Mouse (Mus musculus): ENCODE measurements around the gene Lmnb2. TPM values are rescaled to one million over a fixed set of nuclear protein-coding genes. Genes with fewer than 3 reads are reported as not detected.

The Lmnb2 gene
- polyA plus RNA-seq, 1 experiment from 2014 or later = 51.6 TPM

DNA sequence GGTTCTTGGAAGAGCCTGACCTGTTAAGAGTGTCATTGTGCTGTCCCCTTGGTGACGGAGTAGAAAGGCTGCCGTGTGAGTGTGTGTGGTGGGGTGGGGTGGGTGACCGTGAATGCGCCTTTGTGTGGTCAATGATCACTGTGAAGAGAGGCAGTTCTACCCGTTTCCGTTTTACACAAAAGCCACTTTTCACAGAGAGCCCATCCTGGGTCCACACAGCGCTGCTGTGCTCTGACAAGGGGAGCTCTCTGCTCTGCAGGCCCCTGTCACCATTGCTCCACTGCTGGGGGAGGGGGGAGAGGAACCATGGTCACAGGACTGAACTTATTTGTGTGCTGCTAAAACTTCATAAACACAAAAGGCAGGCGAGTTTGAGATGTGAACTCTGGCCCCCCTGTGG, 60.7 kb downstream of the Lmnb2 start:
- WGBS = 70% methylated on average over 8 of the region's 8 CpGs
- H3K36me3 ChIP-seq = peaks cover 22% of the 10 kb centered on the region
- H3K9ac ChIP-seq = no peak overlapping the region
- H3K27ac ChIP-seq = no peak overlapping the region
- no peak overlapping the region for H3K4me3 ChIP-seq
- no peak for ATAC-seq (ENCODE audit: insufficient number of reproducible peaks, low FRiP score, low TSS enrichment, low read depth)
- H3K4me1 ChIP-seq = peaks cover 37% of the 10 kb centered on the region
- no peak overlapping the region for H3K4me2 ChIP-seq
- no peaks in the 10 kb centered on the region for H3K9me3 ChIP-seq
- no peaks in the 10 kb centered on the region for H3K27me3 ChIP-seq

DNA sequence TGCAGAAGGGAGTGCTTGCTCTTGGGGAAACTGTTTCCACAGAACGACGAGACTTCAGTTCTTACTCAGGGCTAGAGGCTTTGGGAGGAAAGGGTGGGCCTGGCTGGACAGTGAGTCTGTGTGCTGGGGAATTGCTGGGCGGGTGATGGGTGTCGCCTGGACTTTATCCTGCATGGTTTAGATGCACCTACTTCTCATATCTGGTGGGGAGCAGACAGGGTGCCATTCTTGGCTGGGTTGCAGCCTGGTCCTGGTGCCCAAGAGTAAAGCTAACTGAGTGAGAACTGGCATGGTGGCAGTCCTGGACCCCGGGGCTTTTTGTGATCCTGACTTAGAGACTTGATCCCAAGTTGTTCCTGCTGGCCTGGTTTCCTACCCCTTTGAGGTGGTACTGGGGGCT, 61.1 kb downstream of the Lmnb2 start:
- WGBS = 77% methylated on average over 5 of the region's 5 CpGs
- Histone ChIP-seq H3K27me3 (no peaks in the 10 kb centered on the region), H3K4me2 (no peak overlapping the region), H3K27ac (0 out of 2 replicates have a peak overlapping the region, but pooled peaks have one; percentile 14), H3K36me3 (peaks cover 22% of the 10 kb centered on the region), H3K9me3 (no peaks in the 10 kb centered on the region), H3K4me3 (no peak overlapping the region), H3K4me1 (peaks cover 37% of the 10 kb centered on the region), H3K9ac (no peak overlapping the region)
- ATAC-seq (ENCODE audit: insufficient number of reproducible peaks, low FRiP score, low TSS enrichment, low read depth) = no peak

DNA sequence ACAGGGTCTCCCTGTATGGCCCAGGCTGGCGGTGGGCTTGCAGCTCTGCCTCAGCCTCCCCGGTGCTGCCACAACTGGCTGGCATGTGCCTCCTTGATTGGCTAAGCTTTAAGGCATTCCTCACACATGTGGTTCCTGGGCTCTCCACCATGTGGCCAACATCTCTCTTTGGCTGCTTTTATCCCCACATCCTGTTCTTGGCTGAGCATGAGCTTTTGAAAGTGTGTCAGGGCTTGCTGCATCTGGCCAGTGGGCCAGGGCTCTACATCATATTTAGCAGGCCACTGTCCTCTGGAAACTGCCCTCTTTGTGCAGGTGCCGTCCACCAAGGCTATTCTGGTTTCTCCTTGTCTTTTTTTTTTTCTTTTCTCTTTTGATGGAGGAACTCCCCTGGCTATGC, 61.8 kb downstream of the Lmnb2 start:
- H3K27ac ChIP-seq = peak overlapping the region; percentile 14
- H3K9me3 ChIP-seq = no peaks in the 10 kb centered on the region
- peaks cover 37% of the 10 kb centered on the region for H3K4me1 ChIP-seq
- peaks cover 22% of the 10 kb centered on the region for H3K36me3 ChIP-seq
- H3K27me3 ChIP-seq = no peaks in the 10 kb centered on the region
- H3K4me3 ChIP-seq = peak overlapping the region; percentile 98
- peak overlapping the region; percentile 83 for H3K9ac ChIP-seq
- peak overlapping the region; percentile 99 for H3K4me2 ChIP-seq
- no peak for ATAC-seq (ENCODE audit: insufficient number of reproducible peaks, low FRiP score, low TSS enrichment, low read depth)
- 40% methylated on average over 3 of the region's 3 CpGs for WGBS

DNA sequence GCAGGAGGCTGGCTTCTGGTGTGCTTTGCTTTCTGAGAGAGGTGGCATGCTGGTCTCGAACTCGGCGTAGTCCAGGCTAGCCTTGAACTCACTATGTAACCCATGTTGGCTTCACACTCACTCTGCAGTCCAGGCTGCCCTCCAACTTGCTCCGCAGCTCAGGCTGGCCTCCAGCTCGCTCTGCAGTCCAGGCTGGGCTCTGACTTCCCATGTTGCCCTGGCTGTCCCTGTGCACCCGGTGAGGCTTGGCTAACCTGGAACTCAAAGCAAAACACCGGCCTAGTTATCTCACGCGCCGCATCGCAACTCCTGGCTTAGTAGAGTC, 62.3 kb downstream of the Lmnb2 start:
- WGBS = 22% methylated on average over 11 of the region's 11 CpGs
- no peak for ATAC-seq (ENCODE audit: insufficient number of reproducible peaks, low FRiP score, low TSS enrichment, low read depth)
- Histone ChIP-seq H3K4me3 (peak overlapping the region; percentile 98), H3K4me2 (peak overlapping the region; percentile 99), H3K27ac (no peak overlapping the region), H3K4me1 (peaks cover 37% of the 10 kb centered on the region), H3K9ac (peak overlapping the region; percentile 83), H3K27me3 (no peaks in the 10 kb centered on the region), H3K9me3 (no peaks in the 10 kb centered on the region), H3K36me3 (peaks cover 25% of the 10 kb centered on the region)

DNA sequence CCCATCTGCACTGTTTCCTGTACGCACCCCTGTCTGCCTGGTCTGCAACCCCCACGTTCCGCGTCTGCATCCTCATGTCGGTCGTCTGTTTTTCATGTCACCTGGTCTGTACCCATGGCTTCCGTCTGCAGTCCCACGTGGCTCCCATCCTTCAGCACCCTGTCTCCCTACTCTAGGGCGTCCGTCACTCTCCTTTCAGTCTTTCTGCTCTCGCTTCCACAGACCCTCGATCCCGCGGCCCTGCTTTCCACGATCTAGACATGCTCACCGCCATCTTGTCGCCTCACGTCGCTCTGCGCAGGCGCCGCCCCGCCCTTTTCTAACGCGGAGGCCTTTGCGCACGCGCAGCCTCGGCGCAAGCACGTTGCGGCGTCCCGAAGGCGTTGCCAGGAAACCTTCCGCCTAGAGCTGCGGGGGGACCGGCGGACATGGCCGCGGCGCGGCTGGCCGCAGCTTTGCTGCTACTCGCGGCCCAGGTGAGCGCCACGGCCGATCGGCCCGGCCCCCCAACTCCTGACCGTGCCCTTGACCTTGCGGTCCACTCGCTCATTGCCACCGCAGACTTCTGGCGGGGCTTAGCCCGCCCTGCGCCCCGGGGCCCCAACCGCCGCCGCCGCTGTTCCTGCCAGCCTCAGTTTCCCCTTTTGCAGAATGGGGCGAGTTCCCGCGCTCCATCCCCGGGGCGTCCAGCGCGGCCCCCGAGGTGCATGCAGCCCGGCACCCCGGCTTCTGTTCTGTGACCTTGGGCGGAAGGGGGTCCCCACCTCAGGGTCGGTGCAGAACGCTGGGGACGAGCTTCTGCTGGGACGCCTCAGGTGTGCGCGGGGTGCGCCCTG, 62.9 kb downstream of the Lmnb2 start, which contains the start of the genes Lsm7 and Sppl2b:
TSS of gene Lsm7 (minus strand) at position 297 of the 836 bp plus-strand sequence.
TSS of gene Sppl2b (plus strand) at position 363 of the 836 bp plus-strand sequence.
- WGBS = under 1% methylated on average over 81 of the region's 81 CpGs

More for the DNA sequence above, 62.9 kb downstream of the Lmnb2 start, which contains the start of the genes Lsm7 and Sppl2b:
- Histone ChIP-seq H3K36me3 (peaks cover 31% of the 10 kb centered on the region), H3K27me3 (no peaks in the 10 kb centered on the region), H3K4me3 (peak within 1 kb of the TSS; percentile 98), H3K27ac (peak within 1 kb of the TSS; percentile 40), H3K4me2 (peak within 1 kb of the TSS; percentile 99), H3K9me3 (no peaks in the 10 kb centered on the region), H3K9ac (peak within 1 kb of the TSS; percentile 83), H3K4me1 (peaks cover 37% of the 10 kb centered on the region)
- ATAC-seq (ENCODE audit: insufficient number of reproducible peaks, low FRiP score, low TSS enrichment, low read depth) = peak; percentile 64

Other genes starting within 250 kb of the Lmnb2 start
- 90.1 and 97.5 TPM in 2 replicates for gene Mknk2, start 240.1 kb downstream of the Lmnb2 start, polyA plus RNA-seq (2015; fragmentation: Nextera tagmentation; extraction: Ambion mirVana)
- 55.8 and 57.7 TPM in 2 replicates for gene Mob3a, start 216.3 kb downstream of the Lmnb2 start, polyA plus RNA-seq (2015; fragmentation: Nextera tagmentation; extraction: Ambion mirVana)
- 25.9 and 31.0 TPM in 2 replicates for gene Izumo4, start 216.1 kb downstream of the Lmnb2 start, polyA plus RNA-seq (2015; fragmentation: Nextera tagmentation; extraction: Ambion mirVana)
- gene Ap3d1, start 176.0 kb downstream of the Lmnb2 start, polyA plus RNA-seq (2015; fragmentation: Nextera tagmentation; extraction: Ambion mirVana) = 72.3 and 75.0 TPM in 2 replicates
- gene Dot1l, start 163.0 kb downstream of the Lmnb2 start, polyA plus RNA-seq (2015; fragmentation: Nextera tagmentation; extraction: Ambion mirVana) = 14.2 and 15.3 TPM in 2 replicates
- gene Sf3a2, start 120.0 kb downstream of the Lmnb2 start, polyA plus RNA-seq (2015; fragmentation: Nextera tagmentation; extraction: Ambion mirVana) = 59.0 and 71.7 TPM in 2 replicates
- 119 and 124 TPM in 2 replicates for gene Plekhj1, start 119.6 kb downstream of the Lmnb2 start, polyA plus RNA-seq (2015; fragmentation: Nextera tagmentation; extraction: Ambion mirVana)
- not detected in 2 replicates for gene Amh, start 113.0 kb downstream of the Lmnb2 start, polyA plus RNA-seq (2015; fragmentation: Nextera tagmentation; extraction: Ambion mirVana)
- 7.5 and 26.8 TPM in 2 replicates for gene Jsrp1, start 104.7 kb downstream of the Lmnb2 start, polyA plus RNA-seq (2015; fragmentation: Nextera tagmentation; extraction: Ambion mirVana)
- gene Oaz1, start 91.6 kb downstream of the Lmnb2 start, polyA plus RNA-seq (2015; fragmentation: Nextera tagmentation; extraction: Ambion mirVana) = 1,708 and 1,872 TPM in 2 replicates
- 0.86 and 0.92 TPM in 2 replicates for gene Lingo3, start 74.2 kb downstream of the Lmnb2 start, polyA plus RNA-seq (2015; fragmentation: Nextera tagmentation; extraction: Ambion mirVana)
- 231 and 258 TPM in 2 replicates for gene Lsm7, start 63.0 kb downstream of the Lmnb2 start, polyA plus RNA-seq (2015; fragmentation: Nextera tagmentation; extraction: Ambion mirVana)
- 44.5 and 47.4 TPM in 2 replicates for gene Sppl2b, start 63.0 kb downstream of the Lmnb2 start, polyA plus RNA-seq (2015; fragmentation: Nextera tagmentation; extraction: Ambion mirVana)
- 0.05 TPM in 1 of 2 replicates, not detected in the other for gene Tmprss9, start 46.4 kb downstream of the Lmnb2 start, polyA plus RNA-seq (2015; fragmentation: Nextera tagmentation; extraction: Ambion mirVana)
- 312 and 329 TPM in 2 replicates for gene Timm13, start 17.3 kb downstream of the Lmnb2 start, polyA plus RNA-seq (2015; fragmentation: Nextera tagmentation; extraction: Ambion mirVana)
- 44.4 and 44.7 TPM in 2 replicates for gene Gadd45b, start 11.8 kb upstream of the Lmnb2 start, polyA plus RNA-seq (2015; fragmentation: Nextera tagmentation; extraction: Ambion mirVana)
- gene Gng7, start 96.7 kb upstream of the Lmnb2 start, polyA plus RNA-seq (2015; fragmentation: Nextera tagmentation; extraction: Ambion mirVana) = 7.7 and 8.7 TPM in 2 replicates
- 0.05 and 0.29 TPM in 2 replicates for gene Diras1, start 107.4 kb upstream of the Lmnb2 start, polyA plus RNA-seq (2015; fragmentation: Nextera tagmentation; extraction: Ambion mirVana)
- gene Slc39a3, start 119.2 kb upstream of the Lmnb2 start, polyA plus RNA-seq (2015; fragmentation: Nextera tagmentation; extraction: Ambion mirVana) = 21.3 and 21.8 TPM in 2 replicates
- gene Sgta, start 141.9 kb upstream of the Lmnb2 start, polyA plus RNA-seq (2015; fragmentation: Nextera tagmentation; extraction: Ambion mirVana) = 200 and 204 TPM in 2 replicates
- 79.3 and 91.0 TPM in 2 replicates for gene Thop1, start 151.8 kb upstream of the Lmnb2 start, polyA plus RNA-seq (2015; fragmentation: Nextera tagmentation; extraction: Ambion mirVana)
- gene Creb3l3, start 180.6 kb upstream of the Lmnb2 start, polyA plus RNA-seq (2015; fragmentation: Nextera tagmentation; extraction: Ambion mirVana) = 0.73 and 1.5 TPM in 2 replicates
- gene Map2k2, start 187.7 kb upstream of the Lmnb2 start, polyA plus RNA-seq (2015; fragmentation: Nextera tagmentation; extraction: Ambion mirVana) = 165 and 167 TPM in 2 replicates
- gene Zbtb7a, start 217.0 kb upstream of the Lmnb2 start, polyA plus RNA-seq (2015; fragmentation: Nextera tagmentation; extraction: Ambion mirVana) = 58.6 and 61.4 TPM in 2 replicates
- gene Pias4, start 249.7 kb upstream of the Lmnb2 start, polyA plus RNA-seq (2015; fragmentation: Nextera tagmentation; extraction: Ambion mirVana) = 48.0 and 50.6 TPM in 2 replicates